Mouse (Mus musculus) liver, adult 2 months (tissue): ENCODE results near the gene Tspan31.

Experiments
- CTCF ChIP-seq: fragments of 200-500 bp; IDR thresholded peaks from 2 replicates; pipeline ENCODE4 v1.5.1; 2011; ENCODE audit warnings: low read depth, low read length, control low read depth
- POLR2A ChIP-seq: fragments of 200-500 bp; IDR thresholded peaks from 2 replicates; pipeline ENCODE4 v1.6.1; 2011; ENCODE audit warnings: low read length, control low read depth; ENCODE audit not compliant: insufficient read depth; ENCODE audit errors: extremely low read depth

- TF ChIP-seq CTCF (no peak), POLR2A (no peak)
These were observed 10.7 kb downstream of the Tspan31 start for GRCm38 (mm10) chr10:127059174-127059967.
